ENCODE assay signal across 8 mouse cellular contexts in the genomic region with DNA sequence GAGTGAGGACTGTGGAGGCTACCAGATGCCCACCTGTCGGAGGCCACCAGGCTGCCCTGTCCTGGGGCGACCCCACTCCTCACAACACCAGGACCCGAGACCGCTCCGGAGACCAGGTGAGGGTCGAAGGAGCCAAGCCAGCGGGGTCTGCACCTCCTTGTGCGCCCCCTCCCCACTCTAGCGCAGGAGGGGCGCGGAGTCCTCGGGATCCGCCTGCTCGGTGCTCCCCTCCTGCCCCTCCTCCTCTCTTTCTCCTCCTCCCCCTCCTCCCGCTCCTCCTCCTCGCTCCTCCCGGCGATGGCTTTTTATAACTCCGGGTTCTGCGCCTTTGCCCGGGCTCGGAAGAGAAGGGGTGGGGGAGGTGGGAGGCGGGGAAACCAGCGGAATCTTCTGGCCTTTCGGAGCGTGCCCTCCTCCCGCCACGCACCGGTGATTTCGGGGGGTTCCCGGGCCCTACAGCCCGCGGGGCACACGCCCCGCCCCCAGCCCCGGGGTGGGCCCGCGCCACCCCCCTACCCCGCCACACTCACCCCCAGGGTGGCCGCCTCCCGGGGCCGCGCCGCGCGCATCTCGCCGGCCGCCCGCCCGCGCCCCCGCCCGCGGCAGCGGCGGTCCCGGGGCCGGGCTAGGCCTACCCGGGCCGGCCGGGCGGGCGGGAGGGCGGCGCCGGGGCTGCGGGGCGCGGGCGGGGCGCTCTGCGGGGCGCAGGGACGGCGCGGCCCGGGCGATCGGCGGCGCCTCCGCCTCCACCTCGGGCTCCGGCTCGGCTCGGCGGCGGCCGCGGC. TPM values are rescaled to one million over a fixed set of nuclear protein-coding genes. Genes with fewer than 3 reads are reported as not detected.
DNase-seq lines count a peak whose midpoint lies in the region; ATAC-seq and TF ChIP-seq lines count a peak whose summit lies in the region.

No protein-coding gene starts in this region.

- peaks cover 74% of the 10 kb centered on the region for H3K27me3 ChIP-seq in embryonic facial prominence, embryonic 10.5 days (replicated peaks; ENCODE audit: low read depth, poor library complexity, severe bottlenecking)
- H3K27me3 ChIP-seq in hindbrain, embryonic 10.5 days (ENCODE audit: insufficient read depth, poor library complexity, severe bottlenecking): peaks cover 68% of the 10 kb centered on the region
- no peaks in the 10 kb centered on the region for H3K27me3 ChIP-seq in midbrain, postnatal 0 days (ENCODE audit: insufficient read depth, low read length)

- 5% methylated on average over 91 of the region's 91 CpGs for WGBS in embryonic facial prominence, embryonic 10.5 days
- WGBS in hindbrain, embryonic 10.5 days: 1% methylated on average over 84 of the region's 91 CpGs
- 0% methylated on average over 13 of the region's 91 CpGs for WGBS in midbrain, postnatal 0 days

- peak overlapping the region; percentile 73 for H3K4me2 ChIP-seq in midbrain, postnatal 0 days (ENCODE audit: low read depth, low read length, poor library complexity, severe bottlenecking)

- DNase-seq in gastrocnemius, adult 2 months: peak; percentile 58
- no peak for DNase-seq in gastrocnemius, adult 8-10 months (ENCODE audit: low spot score in 2 of 2)
- DNase-seq in ES-CJ7 (ENCODE audit: low read depth, low spot score): peak; percentile 46
- DNase-seq in embryonic facial prominence, embryonic 10.5 days (ENCODE audit: low spot score): peak; percentile 61
- peak; percentile 53 for DNase-seq in hindbrain, embryonic 10.5 days (ENCODE audit: low spot score)
- DNase-seq in left cerebral cortex, postnatal 4 days: peak; percentile 31
- peak; percentile 44 for DNase-seq in midbrain, postnatal 0 days (ENCODE audit: low spot score)

- H3K27ac ChIP-seq in gastrocnemius, adult 2 months: peak overlapping the region; percentile 84
- H3K27ac ChIP-seq in embryonic facial prominence, embryonic 10.5 days (replicated peaks): peak overlapping the region; percentile 65
- peak overlapping the region; percentile 85 for H3K27ac ChIP-seq in hindbrain, embryonic 10.5 days
- H3K27ac ChIP-seq in midbrain, postnatal 0 days (ENCODE audit: low read depth, low read length): peak overlapping the region; percentile 65

- H3K4me1 ChIP-seq in embryonic facial prominence, embryonic 10.5 days: peaks cover 38% of the 10 kb centered on the region
- H3K4me1 ChIP-seq in hindbrain, embryonic 10.5 days (replicated peaks): peaks cover 37% of the 10 kb centered on the region
- H3K4me1 ChIP-seq in midbrain, postnatal 0 days (ENCODE audit: insufficient read depth, low read length): peaks cover 10% of the 10 kb centered on the region

- intact Hi-C loops in gastrocnemius, adult 2 months (cut with DNase I): loop anchor here (2.0 kb wide), 1 partner anchor 117 kb away; no protein-coding TSS in a partner anchor
- intact Hi-C loops in left cerebral cortex, postnatal 4 days (cut with DNase I): loop anchor here (5.0 kb wide), 1 partner anchor 117 kb away; no protein-coding TSS in a partner anchor

- H3K9me3 ChIP-seq in embryonic facial prominence, embryonic 10.5 days: no peaks in the 10 kb centered on the region
- no peaks in the 10 kb centered on the region for H3K9me3 ChIP-seq in hindbrain, embryonic 10.5 days
- H3K9me3 ChIP-seq in midbrain, postnatal 0 days (ENCODE audit: low read length): no peaks in the 10 kb centered on the region

- peak overlapping the region; percentile 93 for H3K9ac ChIP-seq in midbrain, postnatal 0 days (replicated peaks; ENCODE audit: low read length, poor library complexity, severe bottlenecking)

- peak overlapping the region; percentile 81 for H3K4me3 ChIP-seq in gastrocnemius, adult 2 months
- H3K4me3 ChIP-seq in embryonic facial prominence, embryonic 10.5 days: peak overlapping the region; percentile 63
- H3K4me3 ChIP-seq in hindbrain, embryonic 10.5 days: peak overlapping the region; percentile 59
- H3K4me3 ChIP-seq in midbrain, postnatal 0 days (ENCODE audit: low read depth, low read length): peak overlapping the region; percentile 75

- H3K36me3 ChIP-seq in embryonic facial prominence, embryonic 10.5 days (replicated peaks): no peaks in the 10 kb centered on the region
- no peaks in the 10 kb centered on the region for H3K36me3 ChIP-seq in hindbrain, embryonic 10.5 days
- H3K36me3 ChIP-seq in midbrain, postnatal 0 days (ENCODE audit: insufficient read depth, low read length): no peaks in the 10 kb centered on the region

- TF ChIP-seq CTCF in gastrocnemius, adult 2 months (IDR thresholded peaks at IDR 0.05): no peak
- no peak for TF ChIP-seq CTCF in midbrain, postnatal 0 days (IDR thresholded peaks at IDR 0.05)

- ATAC-seq in midbrain, postnatal 0 days (ENCODE audit: low FRiP score): peak; percentile 38
- no peak for ATAC-seq in erythroblast, adult 5-6 weeks (replicated peaks; ENCODE audit: low FRiP score, poor library complexity, severe bottlenecking)

RNA-seq across cellular contexts. Expression of gene Kcnb1, which starts 0.5 kb away (rescaled TPM):
- 10 to 100 TPM; 16.1 to 20.7 TPM for total RNA-seq in gastrocnemius, adult 2 months (2021)
- 10 to 100 TPM; 15.8 to 28.1 (median 25.7) TPM for total RNA-seq in gastrocnemius, adult 8-10 months (2022)
- 0.40 and 0.52 TPM in 2 replicates for polyA plus RNA-seq in embryonic facial prominence, embryonic 10.5 days (2016; fragmentation: Nextera tagmentation; extraction: Ambion mirVana)
- 0.56 and 0.89 TPM in 2 replicates for polyA plus RNA-seq in hindbrain, embryonic 10.5 days (2016; fragmentation: Nextera tagmentation; extraction: Ambion mirVana)
- total RNA-seq in left cerebral cortex, postnatal 4 days (2021): 10 to 100 TPM; 46.5 to 50.9 TPM
- 29.8 and 30.0 TPM in 2 replicates for total RNA-seq in midbrain, postnatal 0 days (2014; rRNA removed)
- polyA plus RNA-seq in midbrain, postnatal 0 days (2015; fragmentation: Nextera tagmentation; extraction: Ambion mirVana): 5.6 and 6.4 TPM in 2 replicates
- total RNA-seq in erythroblast, adult 5-6 weeks (2015; ENCODE audit: low replicate concordance): not detected in 2 replicates
- total RNA-seq in erythroblast, adult 5-6 weeks (2017; ENCODE audit: low replicate concordance): not detected in 2 replicates

RNA-seq across cellular contexts. Expression of gene Ptgis, which starts 50.9 kb away (rescaled TPM):
- 1 to 10 TPM; 1.7 to 5.2 TPM for total RNA-seq in gastrocnemius, adult 2 months (2021)
- total RNA-seq in gastrocnemius, adult 8-10 months (2022): 1 to 10 TPM; 1.1 to 3.3 (median 1.9) TPM
- 13.7 and 14.6 TPM in 2 replicates for polyA plus RNA-seq in embryonic facial prominence, embryonic 10.5 days (2016; fragmentation: Nextera tagmentation; extraction: Ambion mirVana)
- polyA plus RNA-seq in hindbrain, embryonic 10.5 days (2016; fragmentation: Nextera tagmentation; extraction: Ambion mirVana): 10.8 and 10.9 TPM in 2 replicates
- total RNA-seq in left cerebral cortex, postnatal 4 days (2021): 1 to 10 TPM; 2.6 to 3.2 TPM
- 4.3 and 6.1 TPM in 2 replicates for total RNA-seq in midbrain, postnatal 0 days (2014; rRNA removed)
- 3.9 and 4.7 TPM in 2 replicates for polyA plus RNA-seq in midbrain, postnatal 0 days (2015; fragmentation: Nextera tagmentation; extraction: Ambion mirVana)
- not detected in 2 replicates for total RNA-seq in erythroblast, adult 5-6 weeks (2015; ENCODE audit: low replicate concordance)
- not detected in 2 replicates for total RNA-seq in erythroblast, adult 5-6 weeks (2017; ENCODE audit: low replicate concordance)

Comparison
In these comparisons a context has a peak if more than half of its experiments do, and no peak if none do; other contexts are left out.
1. DNase-seq: peak in gastrocnemius, adult 2 months (single experiment), ES-CJ7 (single experiment), embryonic facial prominence, embryonic 10.5 days (single experiment), hindbrain, embryonic 10.5 days (single experiment), left cerebral cortex, postnatal 4 days (single experiment) and midbrain, postnatal 0 days (single experiment); none in gastrocnemius, adult 8-10 months (0 of 2).
2. RNA of gene Kcnb1, which starts 0.5 kb away (total RNA-seq): 46.5 to 50.9 TPM in left cerebral cortex, postnatal 4 days, 29.8 to 30.0 TPM in midbrain, postnatal 0 days, 15.8 to 28.1 TPM in gastrocnemius, adult 8-10 months and 16.1 to 20.7 TPM in gastrocnemius, adult 2 months; not detected in erythroblast, adult 5-6 weeks; every median in the first group is over 10 times any median in the second.
3. Peak in every context shown above with its lines, with median percentiles within 50 percentile points of each other: H3K27ac ChIP-seq and H3K4me3 ChIP-seq.